Mouse (Mus musculus): ENCODE data around the gene Cacng6. TPM values are rescaled to one million over a fixed set of nuclear protein-coding genes. Genes with fewer than 3 reads are reported as not detected.
A peak's percentile ranks its signal among the peaks of the same experiment; 100 is the strongest.

Cacng6 gene
- polyA plus RNA-seq (2012; rRNA removed): 0.14 and 1.2 TPM in 2 replicates

DNA sequence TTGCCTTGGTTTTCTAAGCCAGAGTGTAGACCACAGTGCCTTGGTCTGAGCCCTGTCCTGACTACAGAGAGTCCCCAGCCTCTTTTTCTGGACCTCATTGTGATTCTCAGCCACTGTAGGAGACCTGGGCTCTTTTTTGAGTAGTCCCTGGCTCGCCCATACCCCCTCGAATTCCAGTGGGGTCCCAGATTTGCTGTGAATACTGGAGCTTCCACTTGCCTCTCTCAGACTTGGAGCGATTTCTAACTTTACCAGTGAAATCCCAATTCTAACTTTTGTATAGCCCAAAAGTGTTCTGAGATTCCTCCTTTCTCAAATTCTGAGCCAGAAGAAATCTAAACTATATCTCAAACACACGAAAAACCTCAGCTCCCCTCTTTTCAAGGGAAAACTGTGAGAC is at the start of gene Cacng6:
Gene Cacng6, plus strand, starts transcription at position 301 of the 400 bp plus-strand sequence.
- DNase-seq: no peak
- TF ChIP-seq POLR2A (IDR thresholded peaks at IDR 0.05; ENCODE audit: borderline replicate concordance, extremely low read depth, low read depth, low read length): no peak
- no peak for TF ChIP-seq CTCF (IDR thresholded peaks at IDR 0.05; ENCODE audit: insufficient read depth, low read length)
- no peak within 1 kb of the TSS for H3K4me3 ChIP-seq (replicated peaks; ENCODE audit: extremely low read depth, low read depth, low read length)
- 41% methylated on average over 4 of the region's 4 CpGs for WGBS
- H3K4me1 ChIP-seq (ENCODE audit: control insufficient read depth, insufficient read depth, low read length): no peaks in the 10 kb centered on the region

DNA sequence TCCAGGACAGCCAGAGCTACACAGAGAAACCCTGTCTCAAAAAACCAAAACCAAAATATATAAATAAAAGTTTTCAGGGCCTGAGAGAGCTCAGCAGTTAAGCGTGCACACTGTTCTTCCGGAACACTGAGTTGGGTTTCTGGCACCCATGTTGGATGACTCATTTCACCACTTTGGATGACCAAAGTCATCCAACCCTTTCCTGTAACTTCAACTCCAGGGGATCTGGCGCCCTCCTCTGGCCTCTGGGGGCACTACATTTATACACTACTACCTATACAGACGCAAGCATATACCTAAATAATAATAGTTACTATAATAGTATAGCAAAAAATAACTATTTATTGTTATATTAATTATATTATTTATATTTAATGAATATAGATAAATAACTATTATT is 47.2 kb upstream of the Cacng6 start:
- WGBS: 38% methylated on average over 4 of the region's 4 CpGs
- peak; percentile 51 for DNase-seq
- Histone ChIP-seq H3K4me1 (ENCODE audit: control insufficient read depth, insufficient read depth, low read length) (no peaks in the 10 kb centered on the region), H3K4me3 (replicated peaks; ENCODE audit: extremely low read depth, low read depth, low read length) (no peak overlapping the region)
- no peak for TF ChIP-seq POLR2A (IDR thresholded peaks at IDR 0.05; ENCODE audit: borderline replicate concordance, extremely low read depth, low read depth, low read length)
- peak; percentile 50; the same call in 1 of the 2 replicates for TF ChIP-seq CTCF (IDR thresholded peaks at IDR 0.05; ENCODE audit: insufficient read depth, low read length)

DNA sequence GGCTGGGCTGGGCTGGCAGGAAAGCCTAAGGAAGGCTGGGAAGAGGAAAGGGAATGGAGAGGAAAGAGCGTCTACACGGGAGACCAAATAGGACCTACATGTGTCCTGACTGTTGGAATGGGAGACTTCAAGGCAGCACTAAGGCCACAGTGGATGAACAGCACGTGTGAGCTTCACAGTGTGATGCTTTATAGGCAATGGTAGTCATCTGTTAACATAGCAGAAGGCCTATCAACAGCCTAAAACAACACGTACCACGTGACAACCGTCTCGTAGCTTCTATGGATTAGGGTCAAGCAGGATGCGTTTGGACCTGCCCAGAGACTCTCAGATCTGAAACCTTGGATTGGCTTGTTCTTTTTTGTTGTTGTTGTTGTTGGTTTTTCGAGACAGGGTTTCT is 41.9 kb upstream of the Cacng6 start:
- Histone ChIP-seq H3K4me3 (replicated peaks; ENCODE audit: extremely low read depth, low read depth, low read length) (no peak overlapping the region), H3K4me1 (ENCODE audit: control insufficient read depth, insufficient read depth, low read length) (no peaks in the 10 kb centered on the region)
- WGBS: 83% methylated on average over 9 of the region's 9 CpGs
- no peak for DNase-seq
- TF ChIP-seq CTCF (IDR thresholded peaks at IDR 0.05; ENCODE audit: insufficient read depth, low read length): no peak
- no peak for TF ChIP-seq POLR2A (IDR thresholded peaks at IDR 0.05; ENCODE audit: borderline replicate concordance, extremely low read depth, low read depth, low read length)

DNA sequence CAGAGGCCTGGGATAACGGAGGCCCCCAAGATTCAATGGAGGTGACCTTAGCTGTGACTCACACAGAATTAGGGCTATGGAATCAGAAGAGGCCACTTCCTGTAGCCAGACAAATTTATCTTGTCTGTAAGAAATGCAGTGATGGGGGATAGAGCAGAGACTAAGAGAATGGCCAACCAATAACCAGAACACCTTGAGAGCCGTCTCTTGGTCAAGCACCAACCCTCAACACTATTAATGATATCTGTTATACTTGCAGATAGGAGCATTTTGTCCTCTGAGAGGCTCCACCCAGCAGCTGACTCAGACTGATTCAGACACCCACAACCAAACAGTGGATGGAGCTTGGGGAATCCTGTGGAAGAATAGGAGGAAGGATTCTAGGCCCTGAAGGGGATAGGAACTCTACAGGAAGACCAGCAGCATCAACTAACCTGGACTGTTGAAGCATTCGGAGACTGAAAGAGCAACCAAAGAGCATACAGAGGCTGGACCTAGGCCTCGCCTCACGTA is 39.1 kb upstream of the Cacng6 start:
- Histone ChIP-seq H3K4me1 (ENCODE audit: control insufficient read depth, insufficient read depth, low read length) (no peaks in the 10 kb centered on the region), H3K4me3 (replicated peaks; ENCODE audit: extremely low read depth, low read depth, low read length) (no peak overlapping the region)
- WGBS: 88% methylated on average over 5 of the region's 5 CpGs
- no peak for DNase-seq
- TF ChIP-seq CTCF (IDR thresholded peaks at IDR 0.05; ENCODE audit: insufficient read depth, low read length): no peak
- no peak for TF ChIP-seq POLR2A (IDR thresholded peaks at IDR 0.05; ENCODE audit: borderline replicate concordance, extremely low read depth, low read depth, low read length)

DNA sequence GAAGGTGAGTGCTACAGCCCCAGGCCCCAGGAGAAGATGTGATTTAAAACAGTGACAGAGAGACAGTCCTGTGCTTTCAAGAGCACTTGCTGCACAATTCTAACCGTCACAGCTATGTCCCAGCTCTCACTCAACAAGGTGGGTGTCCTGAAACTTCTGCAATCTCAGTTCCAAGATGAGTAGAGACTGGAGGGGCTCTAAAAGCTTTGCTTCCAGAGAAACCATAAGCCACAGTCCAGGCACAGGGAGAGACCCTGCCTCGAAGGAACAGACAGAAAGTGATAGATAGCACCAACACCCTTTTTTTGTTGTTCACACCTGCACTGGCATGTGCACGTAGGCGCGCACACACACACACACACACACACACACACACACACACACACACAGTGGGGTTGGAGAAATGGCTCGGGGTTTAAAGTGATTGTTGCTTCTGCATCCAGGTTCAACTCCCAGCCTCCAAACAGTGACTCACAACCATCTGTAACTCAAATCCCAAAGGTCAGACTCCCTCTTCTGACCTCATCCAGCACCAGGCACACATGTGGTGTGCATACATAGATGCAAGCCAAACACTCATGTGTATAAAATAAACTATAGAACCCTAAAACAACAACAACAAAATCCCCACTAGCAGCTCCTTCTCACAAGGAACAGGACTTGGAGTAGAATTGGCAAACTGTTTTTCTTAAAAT is 37.8 kb upstream of the Cacng6 start:
- DNase-seq: no peak
- H3K4me1 ChIP-seq (ENCODE audit: control insufficient read depth, insufficient read depth, low read length): no peaks in the 10 kb centered on the region
- no peak for TF ChIP-seq CTCF (IDR thresholded peaks at IDR 0.05; ENCODE audit: insufficient read depth, low read length)
- TF ChIP-seq POLR2A (IDR thresholded peaks at IDR 0.05; ENCODE audit: borderline replicate concordance, extremely low read depth, low read depth, low read length): no peak
- 73% methylated on average over 6 of the region's 6 CpGs for WGBS
- H3K4me3 ChIP-seq (replicated peaks; ENCODE audit: extremely low read depth, low read depth, low read length): no peak overlapping the region

DNA sequence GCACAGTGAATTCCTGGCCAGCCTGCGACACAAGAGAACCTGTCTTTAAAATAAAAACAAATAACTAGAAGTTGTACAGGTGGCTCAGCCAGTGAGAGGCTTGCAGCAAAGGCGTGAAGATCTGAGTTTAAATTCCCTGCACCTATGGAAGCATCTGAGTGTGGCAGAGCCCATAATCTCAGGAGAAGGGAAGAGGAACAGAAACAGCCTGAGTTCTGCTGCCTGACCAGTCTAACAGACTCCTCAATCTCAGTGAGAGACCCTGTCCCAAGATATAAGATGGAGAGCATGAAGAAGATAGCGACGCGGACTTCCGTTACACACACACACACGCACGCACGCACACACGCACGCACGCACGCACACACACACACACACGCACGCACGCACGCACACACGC is 36.2 kb upstream of the Cacng6 start:
- Histone ChIP-seq H3K4me1 (ENCODE audit: control insufficient read depth, insufficient read depth, low read length) (no peaks in the 10 kb centered on the region), H3K4me3 (replicated peaks; ENCODE audit: extremely low read depth, low read depth, low read length) (no peak overlapping the region)
- TF ChIP-seq POLR2A (IDR thresholded peaks at IDR 0.05; ENCODE audit: borderline replicate concordance, extremely low read depth, low read depth, low read length) (no peak), CTCF (IDR thresholded peaks at IDR 0.05; ENCODE audit: insufficient read depth, low read length) (no peak)
- no peak for DNase-seq
- 83% methylated on average over 18 of the region's 18 CpGs for WGBS

DNA sequence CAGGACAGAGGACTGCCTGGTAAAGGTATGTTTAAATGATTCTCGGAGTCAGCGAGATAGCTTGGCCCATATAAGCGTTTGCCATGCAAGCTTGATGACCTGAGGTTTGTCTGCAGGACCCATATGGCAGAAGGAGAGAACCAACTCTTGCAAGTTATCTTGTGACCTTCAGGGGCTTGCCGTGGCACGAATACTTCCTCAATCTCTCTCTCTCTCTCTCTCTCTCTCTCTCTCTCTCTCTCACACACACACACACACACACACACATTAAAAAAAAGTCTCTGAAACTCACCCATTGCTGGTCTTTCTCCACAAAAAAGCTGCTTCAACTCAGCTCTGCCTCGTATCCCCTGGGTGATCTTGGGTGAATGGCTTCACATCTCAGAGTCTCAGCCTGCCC is 35.1 kb upstream of the Cacng6 start:
- 49% methylated on average over 6 of the region's 6 CpGs for WGBS
- TF ChIP-seq POLR2A (IDR thresholded peaks at IDR 0.05; ENCODE audit: borderline replicate concordance, extremely low read depth, low read depth, low read length) (no peak), CTCF (IDR thresholded peaks at IDR 0.05; ENCODE audit: insufficient read depth, low read length) (no peak)
- Histone ChIP-seq H3K4me3 (replicated peaks; ENCODE audit: extremely low read depth, low read depth, low read length) (no peak overlapping the region), H3K4me1 (ENCODE audit: control insufficient read depth, insufficient read depth, low read length) (no peaks in the 10 kb centered on the region)
- no peak for DNase-seq

DNA sequence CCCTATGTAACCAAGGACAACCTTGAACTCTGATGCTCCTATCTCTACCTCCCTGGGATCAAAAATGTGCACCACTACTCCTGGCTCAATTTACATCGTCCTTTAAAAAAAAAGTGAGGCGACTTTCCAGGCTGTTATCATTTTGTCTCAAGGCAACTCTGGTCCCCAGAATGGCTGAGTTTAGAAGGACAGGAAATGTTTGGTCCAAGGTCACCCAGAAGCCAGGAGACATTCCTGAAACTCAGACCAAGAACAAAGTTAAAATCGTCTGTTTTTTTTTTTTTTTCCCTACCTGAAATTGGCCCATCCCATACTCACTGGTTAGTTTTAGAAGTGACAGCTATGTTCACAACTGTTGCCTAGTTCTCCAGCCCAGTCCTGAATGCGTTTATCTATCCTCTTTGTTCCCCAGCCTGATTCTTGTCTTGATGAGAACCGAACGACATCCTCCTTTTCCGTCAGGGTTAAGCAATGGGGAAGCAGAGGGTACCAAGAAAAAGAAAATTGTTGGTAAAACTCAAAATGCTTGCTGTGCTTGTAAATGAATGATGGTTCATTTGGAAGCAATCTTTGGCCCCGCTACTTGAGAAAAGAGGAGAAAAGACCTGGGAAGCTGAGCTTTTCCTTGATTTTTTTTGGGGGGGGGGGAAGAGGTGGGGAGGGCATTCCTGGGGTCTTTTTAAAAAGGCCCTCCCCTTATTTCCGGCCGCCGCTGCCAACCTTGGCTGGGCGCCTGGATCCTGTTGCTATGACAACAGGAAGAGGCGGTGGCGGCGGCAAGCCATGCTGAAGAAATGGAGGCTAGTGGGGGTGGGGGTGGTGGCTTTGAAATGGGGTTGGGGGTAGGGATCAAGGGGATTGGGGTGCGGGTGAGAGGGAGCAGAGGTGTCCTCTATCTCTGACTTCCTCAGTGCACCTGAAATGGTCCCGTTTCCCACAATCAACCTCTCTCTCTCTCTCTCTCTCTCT is 34.3 kb upstream of the Cacng6 start:
- H3K4me3 ChIP-seq (replicated peaks; ENCODE audit: extremely low read depth, low read depth, low read length): no peak overlapping the region

DNA sequence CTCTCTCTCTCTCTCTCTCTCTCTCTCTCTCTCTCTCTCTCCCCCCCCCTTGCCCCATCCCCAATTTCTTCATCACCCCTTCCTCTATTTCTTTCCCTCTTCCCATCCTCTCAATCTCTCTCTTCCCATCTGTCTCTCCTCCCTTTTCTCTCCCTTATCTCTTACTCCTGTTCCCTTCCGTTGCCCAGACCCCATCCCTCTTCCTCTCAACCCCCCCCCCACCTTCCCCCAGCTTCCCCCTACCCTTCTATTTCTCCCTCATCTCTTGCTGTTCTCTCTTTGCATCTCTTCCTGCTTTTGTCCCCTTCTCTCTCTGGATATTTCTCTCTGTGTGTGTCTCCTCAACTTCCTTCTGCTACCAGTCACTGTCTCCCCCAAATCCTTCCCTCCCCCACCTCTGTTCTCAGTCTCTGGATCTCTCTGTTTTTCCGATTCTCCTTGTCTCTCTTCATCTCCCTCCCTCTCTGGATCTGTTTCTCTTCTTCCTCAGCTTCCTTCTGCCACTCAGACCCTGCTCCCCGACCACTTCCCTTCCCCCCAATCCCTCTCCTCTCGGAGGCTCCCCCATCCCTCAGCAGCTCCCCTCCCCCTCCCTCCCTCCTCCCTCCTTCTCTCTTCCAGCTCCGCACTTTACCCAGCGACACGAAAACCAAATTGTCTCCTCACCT is 33.4 kb upstream of the Cacng6 start, which contains the start of gene Cacng8:
Gene Cacng8, plus strand, starts transcription at position 271 of the 668 bp plus-strand sequence.
- DNase-seq: no peak
- Histone ChIP-seq H3K4me3 (replicated peaks; ENCODE audit: extremely low read depth, low read depth, low read length) (no peak within 1 kb of the TSS), H3K4me1 (ENCODE audit: control insufficient read depth, insufficient read depth, low read length) (no peaks in the 10 kb centered on the region)
- no peak for TF ChIP-seq POLR2A (IDR thresholded peaks at IDR 0.05; ENCODE audit: borderline replicate concordance, extremely low read depth, low read depth, low read length)
- no peak for TF ChIP-seq CTCF (IDR thresholded peaks at IDR 0.05; ENCODE audit: insufficient read depth, low read length)
- WGBS: under 1% methylated on average over 7 of the region's 7 CpGs

More for the DNA sequence above, 34.3 kb upstream of the Cacng6 start:
- TF ChIP-seq CTCF (IDR thresholded peaks at IDR 0.05; ENCODE audit: insufficient read depth, low read length) (no peak), POLR2A (IDR thresholded peaks at IDR 0.05; ENCODE audit: borderline replicate concordance, extremely low read depth, low read depth, low read length) (no peak)
- 1% methylated on average over 16 of the region's 17 CpGs for WGBS
- DNase-seq: peak; percentile 10
- no peaks in the 10 kb centered on the region for H3K4me1 ChIP-seq (ENCODE audit: control insufficient read depth, insufficient read depth, low read length)
